Mouse (Mus musculus) urinary bladder, postnatal 36 days (tissue): ENCODE results near the gene Atad5.
"Not testable (repeated sequence)": the region's sequence is repeated elsewhere in the genome, so short reads cannot be mapped to it uniquely, and the experiment has no call there.

Experiments used
- DNase-seq, 2 experiments: peaks; one replicate each; pipeline ENCODE4 v3.0.0; 2022; ENCODE audit warnings: low spot score in 2 of 2, mixed read lengths in 1 of 2

The Atad5 gene

GRCm38 (mm10) chr11:80088917-80089816 is at the start of gene Atad5:
Gene Atad5 (plus strand): TSS chr11:80089400.
- peak; percentile 83 to 88 for DNase-seq

GRCm38 (mm10) chr11:80042615-80043418 is 46.4 kb upstream of the Atad5 start:
- peak; percentile 28 to 35 for DNase-seq

- no peak for DNase-seq
Measured at GRCm38 (mm10) chr11:80043419-80043817, 45.8 kb upstream of the Atad5 start.

- no peak for DNase-seq
Measured at GRCm38 (mm10) chr11:80046856-80047255, 42.3 kb upstream of the Atad5 start.

GRCm38 (mm10) chr11:80050088-80050487 is 39.1 kb upstream of the Atad5 start:
- DNase-seq = no peak

GRCm38 (mm10) chr11:80052456-80052855 is 36.7 kb upstream of the Atad5 start:
- DNase-seq = no peak

- DNase-seq = no peak
Measured at GRCm38 (mm10) chr11:80053171-80053570, 36.0 kb upstream of the Atad5 start.

- DNase-seq = no peak
Measured at GRCm38 (mm10) chr11:80054659-80055058, 34.5 kb upstream of the Atad5 start.

GRCm38 (mm10) chr11:80056141-80056540 is 33.1 kb upstream of the Atad5 start:
- DNase-seq = no peak

GRCm38 (mm10) chr11:80062159-80062558 is 27.0 kb upstream of the Atad5 start:
- DNase-seq = peak in 1 of 2 experiments; percentile 19

GRCm38 (mm10) chr11:80066373-80066772 is 22.8 kb upstream of the Atad5 start:
- DNase-seq = not testable (repeated sequence)

- DNase-seq = no peak
Measured at GRCm38 (mm10) chr11:80067558-80067957, 21.6 kb upstream of the Atad5 start.

GRCm38 (mm10) chr11:80069815-80070214 is 19.4 kb upstream of the Atad5 start:
- no peak for DNase-seq

- no peak for DNase-seq
Measured at GRCm38 (mm10) chr11:80071039-80071438, 18.2 kb upstream of the Atad5 start.

GRCm38 (mm10) chr11:80072365-80072764 is 16.8 kb upstream of the Atad5 start:
- no peak for DNase-seq

GRCm38 (mm10) chr11:80075608-80076277 is 13.5 kb upstream of the Atad5 start:
- no peak for DNase-seq

GRCm38 (mm10) chr11:80077784-80078545 is 11.2 kb upstream of the Atad5 start:
- no peak for DNase-seq

GRCm38 (mm10) chr11:80078831-80079230 is 10.4 kb upstream of the Atad5 start:
- DNase-seq = no peak

- no peak for DNase-seq
Measured at GRCm38 (mm10) chr11:80079751-80080150, 9.4 kb upstream of the Atad5 start.

GRCm38 (mm10) chr11:80080381-80080825 is 8.8 kb upstream of the Atad5 start:
- peak in 1 of 2 experiments; percentile 29 for DNase-seq
